30 mouse cellular contexts compared by ENCODE assay signal in genomic region chr3:146162197-146162596, GRCm38 (mm10). TPM values are rescaled to one million over a fixed set of nuclear protein-coding genes. Genes with fewer than 3 reads are reported as not detected.
A peak's percentile ranks its signal among the peaks of the same experiment; 100 is the strongest.
DNase-seq lines count a peak whose midpoint lies in the region; ATAC-seq and TF ChIP-seq lines count a peak whose summit lies in the region.
"Had no signal": no experiment of that assay in that cellular context is flagged by ENCODE, and none has a peak within 500 bp of the region (broad histone marks: within the 10 kb centered on the region; RNA-seq: fewer than 3 reads in every experiment).

No protein-coding gene starts in this region.

- H3K36me3 ChIP-seq in lung, embryonic 14.5 days (ENCODE audit: insufficient read depth) = no peaks in the 10 kb centered on the region
- peaks cover 5% of the 10 kb centered on the region; the same call in 1 of the 2 replicates for H3K36me3 ChIP-seq in intestine, postnatal 0 days (ENCODE audit: control insufficient read depth, insufficient read depth)
- H3K36me3 ChIP-seq in neural tube, embryonic 15.5 days = no peaks in the 10 kb centered on the region
- H3K36me3 ChIP-seq: G1E; heart, embryonic 12.5 days; hindbrain, embryonic 13.5 days; limb, embryonic 13.5 days; midbrain, embryonic 15.5 days had no signal

- no peak for TF ChIP-seq CTCF in lung, embryonic 14.5 days (IDR thresholded peaks at IDR 0.05; ENCODE audit: low read depth)
- no peak for TF ChIP-seq CTCF in lung, adult 2 months (IDR thresholded peaks at IDR 0.05; ENCODE audit: insufficient read depth, low read length)
- TF ChIP-seq CTCF in intestine, postnatal 0 days (IDR thresholded peaks at IDR 0.05; ENCODE audit: low read depth) = no peak

- no peak overlapping the region for H3K4me3 ChIP-seq in lung, embryonic 14.5 days (ENCODE audit: low read depth, low read length)
- H3K4me3 ChIP-seq in lung, adult 2 months (replicated peaks; ENCODE audit: extremely low read depth, low read depth, low read length) = no peak overlapping the region
- H3K4me3 ChIP-seq in intestine, postnatal 0 days (ENCODE audit: low read depth, low read length) = no peak overlapping the region
- H3K4me3 ChIP-seq in neural tube, embryonic 15.5 days (replicated peaks) = no peak overlapping the region
- H3K4me3 ChIP-seq: heart, adult 2 months; heart, embryonic 12.5 days; hindbrain, embryonic 13.5 days; limb, embryonic 13.5 days; midbrain, embryonic 15.5 days had no signal

- no peak for ATAC-seq in lung, embryonic 14.5 days (ENCODE audit: insufficient read depth)
- peak; percentile 94 for ATAC-seq in intestine, postnatal 0 days
- no peak for ATAC-seq in neural tube, embryonic 15.5 days (ENCODE audit: low FRiP score)
- ATAC-seq in CD4-positive, CD25-positive, alpha-beta regulatory T cell, adult 4 months = no peak
- ATAC-seq: forebrain, embryonic 14.5 days; lung, postnatal 0 days; midbrain, embryonic 15.5 days; Patski had no signal

- TF ChIP-seq POLR2A in lung, adult 2 months (IDR thresholded peaks at IDR 0.05; ENCODE audit: borderline replicate concordance, extremely low read depth, low read depth, low read length) = no peak

- H3K9ac ChIP-seq in lung, embryonic 14.5 days = no peak overlapping the region
- H3K9ac ChIP-seq in intestine, postnatal 0 days (ENCODE audit: low read depth, low read length) = no peak overlapping the region
- H3K9ac ChIP-seq in neural tube, embryonic 15.5 days (replicated peaks) = no peak overlapping the region
- H3K9ac ChIP-seq: heart, embryonic 12.5 days; hindbrain, embryonic 13.5 days; limb, embryonic 13.5 days; midbrain, embryonic 15.5 days had no signal

- H3K27me3 ChIP-seq in lung, embryonic 14.5 days (ENCODE audit: insufficient read depth, low read length) = no peaks in the 10 kb centered on the region
- no peaks in the 10 kb centered on the region for H3K27me3 ChIP-seq in intestine, postnatal 0 days (replicated peaks; ENCODE audit: control insufficient read depth, insufficient read depth, low read length)
- H3K27me3 ChIP-seq in neural tube, embryonic 15.5 days (replicated peaks) = no peaks in the 10 kb centered on the region
- H3K27me3 ChIP-seq: heart, embryonic 12.5 days; hindbrain, embryonic 13.5 days; limb, embryonic 13.5 days; midbrain, embryonic 15.5 days; Patski had no signal

- DNase-seq in lung, embryonic 14.5 days = peak; percentile 9
- no peak for DNase-seq in lung, adult 2 months
- DNase-seq in R1 (ENCODE audit: low read depth, low spot score) = peak; percentile 74
- DNase-seq in right cerebral cortex, postnatal 25 days = no peak
- DNase-seq: adrenal gland, adult 8-10 months; cerebellum, adult 2 months; cerebellum, postnatal 14 days; gastrocnemius, postnatal 36 days; heart, adult 2 months; heart, postnatal 4 days; kidney, adult 18-20 months; kidney, postnatal 4 days; lung, postnatal 4 days; thymus, postnatal 14 days had no signal

- no peaks in the 10 kb centered on the region for H3K4me1 ChIP-seq in lung, embryonic 14.5 days (ENCODE audit: insufficient read depth)
- H3K4me1 ChIP-seq in lung, adult 2 months (ENCODE audit: control insufficient read depth, insufficient read depth, low read length) = no peaks in the 10 kb centered on the region
- H3K4me1 ChIP-seq in intestine, postnatal 0 days (replicated peaks; ENCODE audit: control insufficient read depth, insufficient read depth, low read length) = no peaks in the 10 kb centered on the region
- H3K4me1 ChIP-seq in neural tube, embryonic 15.5 days = no peaks in the 10 kb centered on the region
- H3K4me1 ChIP-seq: heart, embryonic 12.5 days; hindbrain, embryonic 13.5 days; midbrain, embryonic 15.5 days had no signal

- WGBS in lung, embryonic 14.5 days = 74% methylated on average over 4 of the region's 4 CpGs
- 71% methylated on average over 4 of the region's 4 CpGs for WGBS in lung, adult 2 months
- 54% methylated on average over 4 of the region's 4 CpGs for WGBS in intestine, postnatal 0 days
- 89% methylated on average over 4 of the region's 4 CpGs for WGBS in neural tube, embryonic 15.5 days

- H3K27ac ChIP-seq in lung, embryonic 14.5 days (ENCODE audit: low read depth) = no peak overlapping the region
- H3K27ac ChIP-seq in intestine, postnatal 0 days (ENCODE audit: low read depth, low read length) = no peak overlapping the region
- H3K27ac ChIP-seq in neural tube, embryonic 15.5 days (replicated peaks) = no peak overlapping the region
- H3K27ac ChIP-seq: heart, adult 2 months; hindbrain, embryonic 13.5 days; limb, embryonic 13.5 days; midbrain, embryonic 15.5 days had no signal

- H3K4me2 ChIP-seq in lung, embryonic 14.5 days = no peak overlapping the region
- H3K4me2 ChIP-seq in intestine, postnatal 0 days (replicated peaks; ENCODE audit: low read depth) = no peak overlapping the region
- no peak overlapping the region for H3K4me2 ChIP-seq in neural tube, embryonic 15.5 days
- H3K4me2 ChIP-seq: heart, embryonic 12.5 days; hindbrain, embryonic 13.5 days; limb, embryonic 13.5 days; liver, embryonic 11.5 days; midbrain, embryonic 15.5 days had no signal

- H3K9me3 ChIP-seq in lung, embryonic 14.5 days (ENCODE audit: low read depth, low read length) = no peaks in the 10 kb centered on the region
- no peaks in the 10 kb centered on the region for H3K9me3 ChIP-seq in intestine, postnatal 0 days (ENCODE audit: control insufficient read depth)
- no peaks in the 10 kb centered on the region for H3K9me3 ChIP-seq in neural tube, embryonic 15.5 days (replicated peaks)
- H3K9me3 ChIP-seq: G1E; hindbrain, embryonic 13.5 days; limb, embryonic 13.5 days; midbrain, embryonic 15.5 days had no signal

RNA-seq across cellular contexts. Expression of gene Mcoln2, which starts 12.6 kb away (rescaled TPM):
- 0.32 and 0.33 TPM in 2 replicates for polyA plus RNA-seq in lung, embryonic 14.5 days (2014; fragmentation: Nextera tagmentation; extraction: Ambion mirVana)
- polyA plus RNA-seq in lung, adult 2 months (2012; rRNA removed) = 0.61 and 0.89 TPM in 2 replicates
- 6.4 TPM in 2 replicates for polyA plus RNA-seq in intestine, postnatal 0 days (2015; fragmentation: Nextera tagmentation; extraction: Ambion mirVana)
- polyA plus RNA-seq in neural tube, embryonic 15.5 days (2015; fragmentation: Nextera tagmentation; extraction: Ambion mirVana) = 0.37 and 2.3 TPM in 2 replicates
- polyA plus RNA-seq in CD4-positive, CD25-positive, alpha-beta regulatory T cell, adult 4 months (2017; shearing (Covaris generic)) = 1 to 10 TPM; 1.7 to 2.2 TPM
- polyA plus RNA-seq: frontal cortex, adult 2 months; G1E had no signal

RNA-seq across cellular contexts. Expression of gene Mcoln3, which starts 44.9 kb away (rescaled TPM):
- 0.61 and 1.0 TPM in 2 replicates for polyA plus RNA-seq in lung, embryonic 14.5 days (2014; fragmentation: Nextera tagmentation; extraction: Ambion mirVana)
- polyA plus RNA-seq in lung, adult 2 months (2012; rRNA removed) = 9.0 and 12.3 TPM in 2 replicates
- 137 and 144 TPM in 2 replicates for polyA plus RNA-seq in intestine, postnatal 0 days (2015; fragmentation: Nextera tagmentation; extraction: Ambion mirVana)
- polyA plus RNA-seq in neural tube, embryonic 15.5 days (2015; fragmentation: Nextera tagmentation; extraction: Ambion mirVana) = 0.27 and 0.66 TPM in 2 replicates
- 1 to 10 TPM; 5.3 to 6.2 TPM for polyA plus RNA-seq in CD4-positive, CD25-positive, alpha-beta regulatory T cell, adult 4 months (2017; shearing (Covaris generic))
- polyA plus RNA-seq: frontal cortex, adult 2 months; G1E; heart, adult 2 months had no signal

RNA-seq across cellular contexts. Expression of gene Wdr63, which starts 54.3 kb away (rescaled TPM):
- polyA plus RNA-seq in lung, embryonic 14.5 days (2014; fragmentation: Nextera tagmentation; extraction: Ambion mirVana) = 0.12 TPM in 1 of 2 replicates, not detected in the other
- 4.5 and 7.1 TPM in 2 replicates for polyA plus RNA-seq in lung, adult 2 months (2012; rRNA removed)
- polyA plus RNA-seq in intestine, postnatal 0 days (2015; fragmentation: Nextera tagmentation; extraction: Ambion mirVana) = 0.89 and 1.0 TPM in 2 replicates
- 0.40 and 0.70 TPM in 2 replicates for polyA plus RNA-seq in neural tube, embryonic 15.5 days (2015; fragmentation: Nextera tagmentation; extraction: Ambion mirVana)
- polyA plus RNA-seq in CD4-positive, CD25-positive, alpha-beta regulatory T cell, adult 4 months (2017; shearing (Covaris generic)) = not detected
- polyA plus RNA-seq: frontal cortex, adult 2 months; G1E; heart, embryonic 12.5 days; heart, postnatal 0 days; liver, embryonic 16.5 days; spleen, adult 2 months had no signal

RNA-seq across cellular contexts. Expression of gene Lpar3, which starts 58.6 kb away (rescaled TPM):
- 1.8 and 1.9 TPM in 2 replicates for polyA plus RNA-seq in lung, embryonic 14.5 days (2014; fragmentation: Nextera tagmentation; extraction: Ambion mirVana)
- 17.8 and 25.7 TPM in 2 replicates for polyA plus RNA-seq in lung, adult 2 months (2012; rRNA removed)
- 10.7 TPM in 2 replicates for polyA plus RNA-seq in intestine, postnatal 0 days (2015; fragmentation: Nextera tagmentation; extraction: Ambion mirVana)
- polyA plus RNA-seq in neural tube, embryonic 15.5 days (2015; fragmentation: Nextera tagmentation; extraction: Ambion mirVana) = 0.78 and 1.3 TPM in 2 replicates
- polyA plus RNA-seq in CD4-positive, CD25-positive, alpha-beta regulatory T cell, adult 4 months (2017; shearing (Covaris generic)) = not detected
- polyA plus RNA-seq: G1E had no signal

Comparison
In these comparisons a context has a peak if more than half of its experiments do, and no peak if none do; other contexts are left out.
1. DNase-seq: peak in lung, embryonic 14.5 days (single experiment) and R1 (single experiment); none in lung, adult 2 months (single experiment) and right cerebral cortex, postnatal 25 days (single experiment).
2. RNA of gene Mcoln3, which starts 44.9 kb away (polyA plus RNA-seq): 137 to 144 TPM in intestine, postnatal 0 days; 9.0 to 12.3 TPM in lung, adult 2 months, 5.3 to 6.2 TPM in CD4-positive, CD25-positive, alpha-beta regulatory T cell, adult 4 months, 0.61 to 1.0 TPM in lung, embryonic 14.5 days and 0.27 to 0.66 TPM in neural tube, embryonic 15.5 days; every median in the first group is over 10 times any median in the second.